Mouse (Mus musculus) olfactory bulb, adult 2 months (tissue): ENCODE results near the gene Med16.

ENCODE experiments used
- CTCF ChIP-seq: fragments of 200-500 bp; IDR thresholded peaks from 2 replicates; pipeline ENCODE4 v1.5.1; 2012; ENCODE audit warnings: low read depth, mild to moderate bottlenecking, low read length, moderate library complexity; ENCODE audit not compliant: insufficient read depth
- POLR2A ChIP-seq: fragments of 200-500 bp; IDR thresholded peaks from 2 replicates; pipeline ENCODE4 v1.6.1; 2012; ENCODE audit warnings: mild to moderate bottlenecking, low read depth, low read length, moderate library complexity; ENCODE audit not compliant: insufficient read depth

- TF ChIP-seq CTCF (no peak), POLR2A (no peak)
These were observed 31.5 kb downstream of the Med16 start for GRCm38 (mm10) chr10:79877174-79877573.
